Mouse (Mus musculus) ES-Bruce4 (cell line): ENCODE measurements around the gene Uba2. TPM values are rescaled to one million over a fixed set of nuclear protein-coding genes. Genes with fewer than 3 reads are reported as not detected.

Experiments used
- H3K27ac ChIP-seq: 2 replicates; pipeline ENCODE4 v1.5.1; 2012; ENCODE audit warnings: low read length, inconsistent platforms; ENCODE audit not compliant: insufficient read depth
- H3K27me3 ChIP-seq: 2 replicates; pipeline ENCODE4 v1.6.1; 2012; ENCODE audit warnings: mild to moderate bottlenecking, low read length, inconsistent platforms; ENCODE audit not compliant: control insufficient read depth, poor library complexity, insufficient read depth, severe bottlenecking
- H3K36me3 ChIP-seq: 2 replicates; pipeline ENCODE4 v1.6.1; 2012; ENCODE audit warnings: inconsistent platforms, mild to moderate bottlenecking, low read length, moderate library complexity; ENCODE audit not compliant: control insufficient read depth, poor library complexity, insufficient read depth, severe bottlenecking
- H3K4me1 ChIP-seq: one replicate; pipeline ENCODE4 v1.8.1; 2011; ENCODE audit warnings: low read length; ENCODE audit not compliant: control insufficient read depth, insufficient read depth
- H3K4me3 ChIP-seq: 2 replicates; pipeline ENCODE4 v1.5.1; 2011; ENCODE audit warnings: low read depth, mild to moderate bottlenecking, low read length
- H3K9ac ChIP-seq: 2 replicates; pipeline ENCODE4 v1.6.1; 2012; ENCODE audit warnings: low read depth, mild to moderate bottlenecking, inconsistent platforms; ENCODE audit not compliant: poor library complexity, severe bottlenecking
- H3K9me3 ChIP-seq: replicated peaks from 2 replicates; pipeline ENCODE4 v1.6.1; 2012; ENCODE audit warnings: mild to moderate bottlenecking, low read length, inconsistent platforms; ENCODE audit not compliant: control insufficient read depth, poor library complexity, insufficient read depth, severe bottlenecking
- CTCF ChIP-seq: IDR thresholded peaks from one replicate; pipeline ENCODE4 v1.8.1; 2011; ENCODE audit warnings: low read depth, low read length
- EP300 ChIP-seq: IDR thresholded peaks from 2 replicates; pipeline ENCODE4 v1.6.1; 2011; ENCODE audit warnings: low read depth, low read length; ENCODE audit not compliant: insufficient read depth
- POLR2A ChIP-seq: IDR thresholded peaks from one replicate; pipeline ENCODE4 v1.8.1; 2011; ENCODE audit warnings: low read length; ENCODE audit not compliant: insufficient read depth
- polyA plus RNA-seq: library from polyadenylated mRNA; stranded (reverse); fragments of >200 nt; gene quantifications from 2 replicates; pipeline ENCODE4 v1.2.4, GENCODE M21; 2011; ENCODE audit warnings: low read depth; ENCODE audit not compliant: missing spikeins, insufficient read depth, insufficient read length

Uba2 gene
- polyA plus RNA-seq, 1 experiment: 220 TPM

- Histone ChIP-seq H3K9me3 (no peaks in the 10 kb centered on the region), H3K4me1 (no peaks in the 10 kb centered on the region), H3K4me3 (no peak overlapping the region), H3K27ac (0 out of 2 replicates have a peak overlapping the region, but pooled peaks have one; percentile 30), H3K9ac (no peak overlapping the region), H3K27me3 (no peaks in the 10 kb centered on the region), H3K36me3 (peaks cover 52% of the 10 kb centered on the region)
- TF ChIP-seq CTCF (no peak), POLR2A (no peak), EP300 (no peak)
These were observed 4.7 kb downstream of the Uba2 start for GRCm38 (mm10) chr7:34164671-34165070.

GRCm38 (mm10) chr7:34159167-34159566 is 10.2 kb downstream of the Uba2 start:
- Histone ChIP-seq H3K4me3 (no peak overlapping the region), H3K27me3 (no peaks in the 10 kb centered on the region), H3K36me3 (peaks cover 93% of the 10 kb centered on the region), H3K27ac (0 out of 2 replicates have a peak overlapping the region, but pooled peaks have one; percentile 48), H3K4me1 (no peaks in the 10 kb centered on the region), H3K9me3 (no peaks in the 10 kb centered on the region), H3K9ac (no peak overlapping the region)
- TF ChIP-seq CTCF: no peak
- no peak for TF ChIP-seq POLR2A
- TF ChIP-seq EP300: no peak

- TF ChIP-seq POLR2A (no peak), EP300 (no peak)
- H3K36me3 ChIP-seq: peaks cover 93% of the 10 kb centered on the region
- no peak overlapping the region for H3K9ac ChIP-seq
- no peak overlapping the region for H3K27ac ChIP-seq
- no peaks in the 10 kb centered on the region for H3K27me3 ChIP-seq
- H3K4me3 ChIP-seq: no peak overlapping the region
- H3K4me1 ChIP-seq: no peaks in the 10 kb centered on the region
- H3K9me3 ChIP-seq: no peaks in the 10 kb centered on the region
These were observed 11.4 kb downstream of the Uba2 start for GRCm38 (mm10) chr7:34157994-34158393.

- no peak for TF ChIP-seq EP300
- TF ChIP-seq POLR2A: no peak
- TF ChIP-seq CTCF: no peak
- Histone ChIP-seq H3K9me3 (peaks cover 4% of the 10 kb centered on the region), H3K4me3 (no peak overlapping the region), H3K4me1 (no peaks in the 10 kb centered on the region), H3K36me3 (peaks cover 92% of the 10 kb centered on the region), H3K9ac (no peak overlapping the region), H3K27me3 (no peaks in the 10 kb centered on the region), H3K27ac (no peak overlapping the region)
These were observed 22.2 kb downstream of the Uba2 start for GRCm38 (mm10) chr7:34147193-34147592.

GRCm38 (mm10) chr7:34141123-34141522 is 28.3 kb downstream of the Uba2 start:
- Histone ChIP-seq H3K36me3 (peaks cover 50% of the 10 kb centered on the region), H3K27me3 (no peaks in the 10 kb centered on the region), H3K4me3 (no peak overlapping the region), H3K27ac (no peak overlapping the region), H3K9me3 (no peaks in the 10 kb centered on the region), H3K4me1 (no peaks in the 10 kb centered on the region), H3K9ac (no peak overlapping the region)
- TF ChIP-seq CTCF: no peak
- no peak for TF ChIP-seq EP300
- TF ChIP-seq POLR2A: no peak

- Histone ChIP-seq H3K27me3 (no peaks in the 10 kb centered on the region), H3K27ac (no peak overlapping the region), H3K9me3 (no peaks in the 10 kb centered on the region), H3K9ac (no peak overlapping the region), H3K4me1 (no peaks in the 10 kb centered on the region), H3K36me3 (peaks cover 36% of the 10 kb centered on the region), H3K4me3 (no peak overlapping the region)
- TF ChIP-seq EP300 (no peak), POLR2A (no peak), CTCF (no peak)
These were observed 29.9 kb downstream of the Uba2 start for GRCm38 (mm10) chr7:34139493-34139892.
